Mouse (Mus musculus): ENCODE results near the gene Mre11a.
"Not testable (repeated sequence)": the region's sequence is repeated elsewhere in the genome, so short reads cannot be mapped to it uniquely, and the experiment has no call there.

Gene Mre11a

GRCm38 (mm10) chr9:14870802-14871201 lies 86.3 kb downstream of the Mre11a start:
- DNase-seq: peak in 1 of 2 experiments; percentile 31

GRCm38 (mm10) chr9:14871536-14871935 lies 87.1 kb downstream of the Mre11a start:
- no peak for DNase-seq

GRCm38 (mm10) chr9:14872181-14872930 lies 87.9 kb downstream of the Mre11a start:
- no peak for DNase-seq

- DNase-seq: no peak
Measured at GRCm38 (mm10) chr9:14875743-14876507, 91.5 kb downstream of the Mre11a start.

GRCm38 (mm10) chr9:14876566-14876965 lies 92.1 kb downstream of the Mre11a start:
- not testable (repeated sequence) for DNase-seq

- no peak for DNase-seq
Measured at GRCm38 (mm10) chr9:14884641-14885040, 100.2 kb downstream of the Mre11a start.

GRCm38 (mm10) chr9:14885151-14885550 lies 100.7 kb downstream of the Mre11a start:
- DNase-seq: no peak

- no peak for DNase-seq
Measured at GRCm38 (mm10) chr9:14885954-14886353, 101.5 kb downstream of the Mre11a start.
